Mouse (Mus musculus): ENCODE results near the gene Slc25a33.

Gene Slc25a33

GRCm38 (mm10) chr4:149697506-149698196, 76.4 kb downstream of the Slc25a33 start:
- DNase-seq (ENCODE audit: low read depth, low spot score) = no peak

GRCm38 (mm10) chr4:149696189-149696971, 77.7 kb downstream of the Slc25a33 start:
- DNase-seq (ENCODE audit: low read depth, low spot score) = peak; percentile 45

Data from ZHBTc4 (cell line).